Mouse (Mus musculus): Measurements from ENCODE around the gene 1700037H04Rik.

DNA sequence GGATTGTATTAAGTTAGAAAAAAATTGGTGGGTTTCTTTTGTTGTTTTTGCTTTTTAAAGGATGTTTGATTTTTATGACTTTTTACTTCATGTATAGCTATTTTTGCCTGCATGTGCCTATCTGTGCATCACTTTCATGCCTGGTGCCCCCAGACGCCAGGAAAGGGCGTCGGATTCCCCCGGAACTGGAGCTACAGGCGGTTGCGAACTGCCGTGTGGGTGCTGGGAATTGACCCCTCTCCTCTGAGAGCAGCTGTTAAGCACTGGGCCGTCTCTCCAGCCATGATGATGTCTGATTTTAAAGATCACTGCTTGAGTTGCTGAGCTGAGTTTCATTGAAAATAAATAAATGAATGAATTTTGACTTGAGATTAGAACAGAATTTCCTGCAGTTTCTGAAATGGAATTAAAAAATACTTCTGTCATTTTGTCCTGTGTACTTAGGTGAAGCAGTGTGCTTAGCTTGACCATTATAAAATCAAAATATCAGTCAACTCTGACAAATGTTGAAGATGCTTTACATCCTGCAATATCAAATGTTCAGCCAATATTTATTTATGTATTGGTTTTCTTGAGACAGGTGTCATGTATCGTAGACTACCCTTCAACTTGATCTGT lies 26.8 kb downstream of the 1700037H04Rik start, which contains the start of gene Gm11037:
- TF ChIP-seq MYOG (IDR thresholded peaks at IDR 0.05; ENCODE audit: control insufficient read depth in 1 of 3, insufficient read depth in 1 of 3, insufficient read length in 2 of 3, low read depth in 2 of 3) (no peak), MAX (IDR thresholded peaks at IDR 0.05; ENCODE audit: low read depth) (no peak), POLR2A (IDR thresholded peaks at IDR 0.05; ENCODE audit: insufficient read length, low read depth) (no peak), E2F4 (IDR thresholded peaks at IDR 0.05; ENCODE audit: insufficient read depth) (no peak), SRF (IDR thresholded peaks at IDR 0.05; ENCODE audit: control insufficient read depth, insufficient read length, low read depth) (no peak), USF1 (IDR thresholded peaks at IDR 0.05; ENCODE audit: low read depth) (no peak), REST (IDR thresholded peaks at IDR 0.05; ENCODE audit: insufficient read depth, insufficient read length) (no peak), POLR2AphosphoS2 (IDR thresholded peaks at IDR 0.05; ENCODE audit: insufficient read length, low read depth) (no peak), TCF12 (IDR thresholded peaks at IDR 0.05; ENCODE audit: insufficient read depth, poor library complexity, severe bottlenecking) (no peak), CEBPB (IDR thresholded peaks at IDR 0.05; ENCODE audit: insufficient read depth, poor library complexity, severe bottlenecking) (no peak), MYOD1 (IDR thresholded peaks at IDR 0.05; ENCODE audit: control insufficient read depth in 1 of 3, insufficient read length in 2 of 3, low read depth in 2 of 3) (no peak)

Measured in myocyte (in vitro differentiated cells).